Mouse (Mus musculus): ENCODE data around the gene Slc17a9. TPM values are rescaled to one million over a fixed set of nuclear protein-coding genes. Genes with fewer than 3 reads are reported as not detected.
A peak's percentile ranks its signal among the peaks of the same experiment; 100 is the strongest.
"Not testable (repeated sequence)": the region's sequence is repeated elsewhere in the genome, so short reads cannot be mapped to it uniquely, and the experiment has no call there.

Gene Slc17a9
- polyA plus RNA-seq, 2 experiments = 2.2 to 3.4 TPM

- WGBS = under 1% methylated on average over 41 of the region's 43 CpGs
- Histone ChIP-seq H3K9ac (ENCODE audit: low read depth, low read length, severe bottlenecking) (peak within 1 kb of the TSS; percentile 99), H3K4me2 (replicated peaks; ENCODE audit: low read depth, low read length, severe bottlenecking) (peak within 1 kb of the TSS; percentile 91), H3K27me3 (ENCODE audit: control insufficient read depth, insufficient read depth, low read length) (no peaks in the 10 kb centered on the region), H3K4me3 (replicated peaks; ENCODE audit: low read length) (peak within 1 kb of the TSS; percentile 100), H3K36me3 (ENCODE audit: control insufficient read depth, insufficient read depth, low read length) (peaks cover 28% of the 10 kb centered on the region), H3K27ac (replicated peaks; ENCODE audit: low read depth, low read length) (peak within 1 kb of the TSS; percentile 73), H3K4me1 (ENCODE audit: control insufficient read depth, insufficient read depth, low read length) (peaks cover 15% of the 10 kb centered on the region), H3K9me3 (ENCODE audit: control insufficient read depth, low read length) (no peaks in the 10 kb centered on the region)
- TF ChIP-seq POLR2A (IDR thresholded peaks at IDR 0.05; ENCODE audit: borderline replicate concordance, extremely low read depth, insufficient read depth, insufficient read length) = peak; percentile 36; the same call in 1 of the 2 replicates
- ATAC-seq (ENCODE audit: low FRiP score, low read depth) = peak; percentile 95
- DNase-seq (ENCODE audit: low spot score) = peak; percentile 98
These were observed 15.2 kb upstream of the Slc17a9 start, which contains the start of the genes Dido1 and Gid8 for GRCm38 (mm10) chr2:180709923-180710272. Gene Dido1, minus strand, starts transcription at chr2:180709999. Gene Gid8, plus strand, starts transcription at chr2:180710117.

GRCm38 (mm10) chr2:180710276-180711155 is 14.5 kb upstream of the Slc17a9 start:
- ATAC-seq (ENCODE audit: low FRiP score, low read depth) (peak; percentile 21), DNase-seq (ENCODE audit: low spot score) (no peak)
- H3K4me1 ChIP-seq (ENCODE audit: control insufficient read depth, insufficient read depth, low read length) = peaks cover 15% of the 10 kb centered on the region
- H3K27ac ChIP-seq (replicated peaks; ENCODE audit: low read depth, low read length) = peak overlapping the region; percentile 73
- peak overlapping the region; percentile 76 for H3K4me2 ChIP-seq (replicated peaks; ENCODE audit: low read depth, low read length, severe bottlenecking)
- TF ChIP-seq POLR2A (IDR thresholded peaks at IDR 0.05; ENCODE audit: borderline replicate concordance, extremely low read depth, insufficient read depth, insufficient read length) = no peak
- peak overlapping the region; percentile 99 for H3K9ac ChIP-seq (ENCODE audit: low read depth, low read length, severe bottlenecking)
- H3K27me3 ChIP-seq (ENCODE audit: control insufficient read depth, insufficient read depth, low read length) = no peaks in the 10 kb centered on the region
- 2% methylated on average over 53 of the region's 64 CpGs for WGBS
- peak overlapping the region; percentile 100 for H3K4me3 ChIP-seq (replicated peaks; ENCODE audit: low read length)
- H3K9me3 ChIP-seq (ENCODE audit: control insufficient read depth, low read length) = no peaks in the 10 kb centered on the region
- peaks cover 28% of the 10 kb centered on the region for H3K36me3 ChIP-seq (ENCODE audit: control insufficient read depth, insufficient read depth, low read length)

GRCm38 (mm10) chr2:180711527-180711926 is 13.5 kb upstream of the Slc17a9 start:
- H3K4me1 ChIP-seq (ENCODE audit: control insufficient read depth, insufficient read depth, low read length) = peaks cover 15% of the 10 kb centered on the region
- H3K27me3 ChIP-seq (ENCODE audit: control insufficient read depth, insufficient read depth, low read length) = no peaks in the 10 kb centered on the region
- H3K9me3 ChIP-seq (ENCODE audit: control insufficient read depth, low read length) = no peaks in the 10 kb centered on the region
- ATAC-seq (ENCODE audit: low FRiP score, low read depth) = no peak
- no peak for DNase-seq (ENCODE audit: low spot score)
- no peak overlapping the region for H3K27ac ChIP-seq (replicated peaks; ENCODE audit: low read depth, low read length)
- H3K9ac ChIP-seq (ENCODE audit: low read depth, low read length, severe bottlenecking) = 0 out of 2 replicates have a peak overlapping the region, but pooled peaks have one; percentile 99
- peak overlapping the region; percentile 76 for H3K4me2 ChIP-seq (replicated peaks; ENCODE audit: low read depth, low read length, severe bottlenecking)
- 29% methylated on average over 4 of the region's 4 CpGs for WGBS
- H3K36me3 ChIP-seq (ENCODE audit: control insufficient read depth, insufficient read depth, low read length) = peaks cover 30% of the 10 kb centered on the region
- peak overlapping the region; percentile 100 for H3K4me3 ChIP-seq (replicated peaks; ENCODE audit: low read length)
- TF ChIP-seq POLR2A (IDR thresholded peaks at IDR 0.05; ENCODE audit: borderline replicate concordance, extremely low read depth, insufficient read depth, insufficient read length) = no peak

- 91% methylated on average over 5 of the region's 5 CpGs for WGBS
- H3K27ac ChIP-seq (replicated peaks; ENCODE audit: low read depth, low read length) = no peak overlapping the region
- no peak for TF ChIP-seq POLR2A (IDR thresholded peaks at IDR 0.05; ENCODE audit: borderline replicate concordance, extremely low read depth, insufficient read depth, insufficient read length)
- no peaks in the 10 kb centered on the region for H3K9me3 ChIP-seq (ENCODE audit: control insufficient read depth, low read length)
- DNase-seq (ENCODE audit: low spot score) (no peak), ATAC-seq (ENCODE audit: low FRiP score, low read depth) (no peak)
- H3K4me1 ChIP-seq (ENCODE audit: control insufficient read depth, insufficient read depth, low read length) = peaks cover 15% of the 10 kb centered on the region
- H3K36me3 ChIP-seq (ENCODE audit: control insufficient read depth, insufficient read depth, low read length) = peaks cover 37% of the 10 kb centered on the region
- no peaks in the 10 kb centered on the region for H3K27me3 ChIP-seq (ENCODE audit: control insufficient read depth, insufficient read depth, low read length)
- no peak overlapping the region for H3K9ac ChIP-seq (ENCODE audit: low read depth, low read length, severe bottlenecking)
- no peak overlapping the region for H3K4me3 ChIP-seq (replicated peaks; ENCODE audit: low read length)
- H3K4me2 ChIP-seq (replicated peaks; ENCODE audit: low read depth, low read length, severe bottlenecking) = no peak overlapping the region
These were observed 12.9 kb upstream of the Slc17a9 start for GRCm38 (mm10) chr2:180712037-180712689.

- not testable (repeated sequence) for DNase-seq (ENCODE audit: low spot score); H3K9me3 ChIP-seq (ENCODE audit: control insufficient read depth, low read length); H3K4me2 ChIP-seq (replicated peaks; ENCODE audit: low read depth, low read length, severe bottlenecking); ATAC-seq (ENCODE audit: low FRiP score, low read depth); H3K27me3 ChIP-seq (ENCODE audit: control insufficient read depth, insufficient read depth, low read length); H3K27ac ChIP-seq (replicated peaks; ENCODE audit: low read depth, low read length); H3K4me3 ChIP-seq (replicated peaks; ENCODE audit: low read length); H3K9ac ChIP-seq (ENCODE audit: low read depth, low read length, severe bottlenecking); H3K4me1 ChIP-seq (ENCODE audit: control insufficient read depth, insufficient read depth, low read length)
- H3K36me3 ChIP-seq (ENCODE audit: control insufficient read depth, insufficient read depth, low read length) = peaks cover 47% of the 10 kb centered on the region
- WGBS = 88% methylated on average over 5 of the region's 5 CpGs
These were observed 2.3 kb upstream of the Slc17a9 start for GRCm38 (mm10) chr2:180722748-180723147.

Data from limb, embryonic 14.5 days (tissue).